Mouse (Mus musculus) brain, adult 10 weeks (tissue): ENCODE data around the gene Gm21973. TPM values are rescaled to one million over a fixed set of nuclear protein-coding genes. Genes with fewer than 3 reads are reported as not detected.

Experiments used
- polyA plus RNA-seq: library from polyadenylated mRNA; stranded (reverse); fragments of 350-450 nt; fragmentation: Illumina TruSeq; extraction: RNeasy Lipid Tissue Mini Kit (QIAGEN cat#74804); gene quantifications from one replicate; pipeline ENCODE4 v1.2.3, GENCODE M21; 2015; ENCODE audit warnings: low read depth, low replicate concordance

The Gm21973 gene
- polyA plus RNA-seq = not detected

DNA sequence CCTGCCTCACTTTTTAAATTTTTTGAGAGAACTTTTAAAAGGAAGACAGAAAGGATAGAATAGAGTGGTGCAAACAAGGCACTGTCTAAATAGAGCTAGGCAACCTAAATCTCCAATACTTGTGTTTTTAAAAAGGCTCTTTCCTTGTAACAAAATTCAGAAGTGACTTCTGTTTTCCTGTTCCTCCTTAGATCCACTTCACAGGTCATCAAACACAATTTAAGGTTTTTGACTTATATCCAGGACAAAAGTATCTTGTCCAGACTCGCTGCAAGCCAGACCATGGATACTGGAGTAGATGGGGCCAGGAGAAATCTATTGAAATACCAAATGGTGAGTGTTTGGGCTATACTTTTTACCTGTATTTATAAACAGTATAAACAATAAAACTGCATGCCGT, at the start of gene Gm21973:
Gene Gm21973 (plus strand): TSS at position 301 of the 400 bp plus-strand sequence.

GRCm38 (mm10) chr15:10358039-10358948, 33.1 kb downstream of the Gm21973 start, which contains the start of gene Agxt2:
Gene Agxt2, plus strand, starts transcription at chr15:10358532.

Other genes starting within 250 kb of the Gm21973 start
- 4.5 TPM for gene Prlr, start 148.1 kb upstream of the Gm21973 start, polyA plus RNA-seq
- gene Agxt2, start 33.2 kb downstream of the Gm21973 start, polyA plus RNA-seq = not detected
- 34.9 TPM for gene Dnajc21, start 145.1 kb downstream of the Gm21973 start, polyA plus RNA-seq
- gene Brix1, start 160.6 kb downstream of the Gm21973 start, polyA plus RNA-seq = 29.9 TPM
- gene Rad1, start 160.6 kb downstream of the Gm21973 start, polyA plus RNA-seq = 19.3 TPM
- gene Ttc23l, start 233.3 kb downstream of the Gm21973 start, polyA plus RNA-seq = not detected